Mouse (Mus musculus): ENCODE measurements around the gene Jak2.

The Jak2 gene

GRCm38 (mm10) chr19:29270226-29270625, 18.6 kb downstream of the Jak2 start:
- no peak for TF ChIP-seq GATA4 (IDR thresholded peaks at IDR 0.05; ENCODE audit: insufficient replicate concordance, low read length)

DNA sequence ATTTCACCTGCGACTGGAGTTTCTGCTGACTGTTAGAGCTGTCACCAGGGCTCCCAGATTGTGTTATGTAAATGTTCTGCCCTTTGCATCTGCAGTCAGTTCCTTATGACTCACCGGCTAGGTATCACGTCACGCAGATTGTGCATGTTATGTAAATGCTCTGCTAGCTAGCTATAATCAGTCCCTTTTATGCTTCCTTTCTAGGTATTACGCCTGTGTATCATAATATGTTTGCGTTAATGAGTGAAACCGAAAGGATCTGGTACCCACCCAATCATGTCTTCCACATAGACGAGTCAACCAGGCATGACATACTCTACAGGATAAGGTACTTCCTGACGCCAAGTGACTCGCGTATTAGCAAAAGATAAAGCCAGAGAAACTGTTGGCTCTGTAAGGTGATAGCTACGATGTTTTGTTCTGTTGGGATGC, 19.5 kb downstream of the Jak2 start:
- TF ChIP-seq GATA4 (IDR thresholded peaks at IDR 0.05; ENCODE audit: insufficient replicate concordance, low read length) = peak; percentile 18; the same call in 1 of the 2 replicates

DNA sequence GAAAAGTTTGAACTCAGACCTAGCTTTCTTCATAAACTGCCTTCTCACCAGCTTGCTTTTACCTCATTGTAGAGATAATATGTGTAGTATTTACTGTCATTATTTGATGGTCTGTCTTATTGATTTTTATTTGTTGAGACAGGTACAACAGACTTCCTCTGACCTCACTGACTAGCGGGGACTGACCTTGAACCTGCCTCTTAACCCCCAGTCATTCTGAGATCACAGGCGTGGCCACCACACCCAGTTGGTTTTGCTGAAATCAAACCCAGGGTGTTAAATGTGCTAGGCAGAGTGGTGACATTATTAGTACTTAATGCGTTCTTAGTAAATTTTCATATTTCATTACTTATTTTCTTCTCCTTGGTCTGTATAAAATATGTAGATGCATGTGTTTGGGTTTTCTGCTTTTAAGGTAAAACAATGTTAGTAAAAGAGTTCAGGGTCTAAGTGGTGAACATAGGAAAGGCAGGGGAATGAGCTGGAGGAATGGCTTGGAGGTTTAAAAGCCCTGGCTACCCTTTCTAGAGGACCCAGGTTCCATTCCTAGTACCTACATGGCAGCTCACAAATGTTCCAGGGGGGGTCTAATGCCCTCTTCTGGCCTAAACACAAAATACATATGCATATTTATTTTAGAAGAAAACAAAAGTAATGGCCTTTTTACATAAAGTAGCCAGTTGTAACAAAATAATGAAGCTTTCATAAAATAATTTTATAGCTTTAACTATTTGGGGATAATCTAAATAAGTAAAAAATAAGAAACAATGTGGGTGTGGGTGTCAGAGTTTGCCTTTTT, 20.6 kb downstream of the Jak2 start:
- TF ChIP-seq GATA4 (IDR thresholded peaks at IDR 0.05; ENCODE audit: insufficient replicate concordance, low read length) = no peak

DNA sequence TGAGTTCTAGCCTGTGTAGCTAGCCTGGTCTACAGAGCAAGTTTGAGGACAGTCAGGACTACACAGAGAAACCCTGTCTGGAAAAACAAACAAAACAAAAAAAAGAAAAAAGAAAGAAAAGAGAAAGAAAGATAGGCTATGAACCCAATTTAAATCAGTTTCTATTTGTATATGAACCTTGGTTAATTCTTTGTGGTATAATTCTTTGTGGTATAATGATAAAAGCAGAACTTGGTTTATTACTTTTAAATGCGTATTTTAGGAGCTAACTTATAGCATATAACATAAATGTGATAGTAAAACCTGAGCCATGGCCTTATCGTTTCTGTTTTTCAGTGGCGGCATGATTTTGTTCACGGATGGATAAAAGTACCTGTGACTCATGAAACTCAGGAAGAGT, 24.8 kb downstream of the Jak2 start:
- TF ChIP-seq GATA4 (IDR thresholded peaks at IDR 0.05; ENCODE audit: insufficient replicate concordance, low read length) = no peak

GRCm38 (mm10) chr19:29278944-29279587, 27.4 kb downstream of the Jak2 start:
- TF ChIP-seq GATA4 (IDR thresholded peaks at IDR 0.05; ENCODE audit: insufficient replicate concordance, low read length) = no peak

GRCm38 (mm10) chr19:29285451-29285869, 33.8 kb downstream of the Jak2 start:
- no peak for TF ChIP-seq GATA4 (IDR thresholded peaks at IDR 0.05; ENCODE audit: insufficient replicate concordance, low read length)

- no peak for TF ChIP-seq GATA4 (IDR thresholded peaks at IDR 0.05; ENCODE audit: insufficient replicate concordance, low read length)
These were observed 36.2 kb downstream of the Jak2 start for GRCm38 (mm10) chr19:29287863-29288262.

DNA sequence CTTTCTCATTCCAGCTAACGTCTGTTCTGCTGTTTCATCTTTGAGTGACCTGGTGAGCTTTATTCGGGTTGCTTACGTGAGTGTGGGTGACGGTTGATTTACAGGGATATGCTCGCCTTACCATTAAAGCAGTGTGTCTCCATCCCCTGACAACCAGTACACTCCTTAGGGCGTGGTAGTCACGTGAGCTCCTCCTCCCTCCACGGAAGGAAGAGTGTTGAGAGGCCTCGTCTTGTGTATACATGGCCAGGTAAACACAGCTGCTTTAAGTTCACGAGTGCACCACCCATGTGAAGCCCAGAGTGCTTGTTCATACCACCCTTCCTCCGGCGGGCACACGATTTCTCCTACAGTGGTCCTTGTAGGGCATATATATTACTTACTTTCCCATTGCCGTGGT, 39.9 kb downstream of the Jak2 start:
- no peak for TF ChIP-seq GATA4 (IDR thresholded peaks at IDR 0.05; ENCODE audit: insufficient replicate concordance, low read length)

DNA sequence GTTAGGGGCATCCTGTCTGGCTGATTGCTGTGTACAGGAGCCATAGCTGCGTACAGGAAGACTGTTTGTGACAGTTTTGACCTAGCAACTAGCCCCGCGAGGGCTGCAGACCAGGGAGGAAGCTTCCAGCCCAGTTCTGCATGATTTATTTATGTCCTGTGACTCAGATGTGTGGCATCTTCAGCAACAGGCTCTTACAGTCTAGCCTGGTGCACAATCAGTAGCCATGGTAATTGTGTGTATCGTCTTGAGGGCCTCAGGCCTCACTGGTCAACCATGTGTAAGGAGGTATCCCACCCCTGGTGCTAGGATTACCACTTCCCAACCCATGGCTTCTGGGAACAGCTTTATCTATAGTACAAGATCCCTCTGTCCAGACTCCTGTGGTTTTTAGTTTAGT, 40.9 kb downstream of the Jak2 start:
- TF ChIP-seq GATA4 (IDR thresholded peaks at IDR 0.05; ENCODE audit: insufficient replicate concordance, low read length) = no peak

GRCm38 (mm10) chr19:29294756-29295155, 43.1 kb downstream of the Jak2 start:
- no peak for TF ChIP-seq GATA4 (IDR thresholded peaks at IDR 0.05; ENCODE audit: insufficient replicate concordance, low read length)

DNA sequence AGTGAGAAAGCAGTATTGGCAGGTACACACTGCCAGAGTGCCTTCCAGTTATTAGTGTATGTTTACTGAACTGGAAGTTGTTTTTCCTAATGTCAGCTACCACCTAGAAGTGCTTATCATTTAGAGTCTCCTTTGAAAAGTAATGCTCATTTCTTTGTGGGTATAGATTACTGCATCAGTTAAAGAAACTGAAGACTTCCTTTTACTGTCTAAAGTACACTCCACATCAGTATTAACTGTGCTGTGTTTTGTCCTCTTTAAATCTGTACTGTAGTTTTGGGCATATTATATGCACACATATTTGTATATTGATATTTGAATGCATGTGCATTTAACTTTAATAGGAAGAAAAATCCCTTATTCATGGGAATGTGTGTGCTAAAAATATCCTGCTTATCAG, 44.5 kb downstream of the Jak2 start:
- no peak for TF ChIP-seq GATA4 (IDR thresholded peaks at IDR 0.05; ENCODE audit: insufficient replicate concordance, low read length)

DNA sequence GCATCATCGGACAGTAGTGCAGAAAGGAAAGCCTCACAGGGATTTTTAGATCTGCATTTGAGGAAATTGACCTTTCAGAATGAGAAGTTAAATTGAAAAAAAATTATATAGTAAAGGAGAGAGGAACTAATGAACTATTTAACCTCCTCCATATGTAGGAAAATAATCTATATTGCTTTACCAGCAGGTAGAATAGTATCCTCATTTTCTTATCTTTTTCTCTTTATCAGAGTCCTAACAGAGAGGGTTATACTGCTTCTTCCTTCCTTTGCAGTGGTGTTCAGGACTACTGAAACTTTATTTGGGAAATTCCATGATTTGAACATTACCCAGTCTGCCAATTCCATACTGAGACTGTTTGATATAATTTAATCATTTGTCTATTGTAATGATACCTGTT, 45.7 kb downstream of the Jak2 start:
- no peak for TF ChIP-seq GATA4 (IDR thresholded peaks at IDR 0.05; ENCODE audit: insufficient replicate concordance, low read length)

DNA sequence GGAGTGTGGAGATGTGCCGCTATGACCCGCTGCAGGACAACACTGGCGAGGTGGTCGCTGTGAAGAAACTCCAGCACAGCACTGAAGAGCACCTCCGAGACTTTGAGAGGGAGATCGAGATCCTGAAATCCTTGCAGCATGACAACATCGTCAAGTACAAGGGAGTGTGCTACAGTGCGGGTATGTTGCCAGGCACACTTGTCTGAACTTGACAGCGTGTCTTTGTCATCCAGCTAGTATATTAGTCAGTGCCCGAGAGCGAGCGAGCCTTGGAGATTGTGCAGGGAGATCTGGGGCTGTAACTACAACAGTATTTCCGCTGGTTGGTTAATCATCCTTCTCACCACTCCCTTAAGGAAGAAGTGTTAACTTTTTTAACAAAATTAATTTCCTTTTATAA, 49.3 kb downstream of the Jak2 start:
- no peak for TF ChIP-seq GATA4 (IDR thresholded peaks at IDR 0.05; ENCODE audit: insufficient replicate concordance, low read length)

GRCm38 (mm10) chr19:29302119-29302518, 50.5 kb downstream of the Jak2 start:
- TF ChIP-seq GATA4 (IDR thresholded peaks at IDR 0.05; ENCODE audit: insufficient replicate concordance, low read length) = no peak

DNA sequence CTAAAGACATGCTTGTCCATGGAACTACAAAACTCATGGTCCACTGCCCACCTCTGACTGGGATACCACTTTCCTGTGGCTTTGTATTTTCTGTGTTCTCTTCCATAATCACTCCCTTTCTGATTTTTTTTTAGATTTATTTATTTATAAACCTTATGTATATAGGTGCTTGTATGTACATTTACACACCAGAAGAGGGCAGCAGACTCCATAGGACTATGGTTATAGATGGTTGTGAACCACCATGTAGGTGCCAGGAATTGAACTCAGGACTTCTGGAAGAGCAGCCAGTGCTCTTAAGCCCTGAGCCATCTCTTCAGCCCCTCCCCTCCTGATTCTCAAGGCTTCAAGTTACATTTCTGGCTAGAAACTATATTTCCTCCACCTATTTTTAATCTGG, 57.2 kb downstream of the Jak2 start:
- TF ChIP-seq GATA4 (IDR thresholded peaks at IDR 0.05; ENCODE audit: insufficient replicate concordance, low read length) = no peak

GRCm38 (mm10) chr19:29311791-29312190, 60.2 kb downstream of the Jak2 start:
- TF ChIP-seq GATA4 (IDR thresholded peaks at IDR 0.05; ENCODE audit: insufficient replicate concordance, low read length) = no peak
